Mouse (Mus musculus): ENCODE data around the gene Whrn. TPM values are rescaled to one million over a fixed set of nuclear protein-coding genes. Genes with fewer than 3 reads are reported as not detected.

Gene Whrn
- polyA plus RNA-seq, 1 experiment from 2014 or later: 2.9 TPM

DNA sequence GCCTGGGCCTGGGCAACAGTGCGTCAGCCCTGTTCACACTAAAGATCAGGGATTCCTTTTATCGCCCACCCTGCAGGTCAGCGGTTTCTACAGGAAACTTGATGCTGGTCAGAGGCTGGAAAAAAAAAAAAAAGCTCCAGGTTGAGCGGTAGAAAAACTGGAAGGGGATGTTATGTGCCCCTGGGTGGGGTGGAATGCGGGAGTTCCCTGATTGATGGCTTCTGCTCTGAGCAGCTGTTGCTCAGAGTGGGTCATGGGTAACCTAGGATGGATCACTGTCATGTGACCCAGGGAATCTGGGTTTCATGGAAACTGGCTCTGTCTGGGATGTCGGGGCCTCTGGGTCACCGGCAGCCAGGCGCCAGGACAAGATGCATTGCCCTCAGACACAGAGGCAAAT lies 69.5 kb downstream of the Whrn start:
- Histone ChIP-seq H3K9me3 (replicated peaks; ENCODE audit: control insufficient read depth, low read length) (no peaks in the 10 kb centered on the region), H3K4me2 (ENCODE audit: low read depth, low read length) (no peak overlapping the region), H3K36me3 (ENCODE audit: control insufficient read depth, insufficient read depth, low read length) (no peaks in the 10 kb centered on the region), H3K27ac (ENCODE audit: low read length) (no peak overlapping the region), H3K27me3 (ENCODE audit: control insufficient read depth, insufficient read depth, low read length) (no peaks in the 10 kb centered on the region), H3K4me3 (replicated peaks; ENCODE audit: low read length) (no peak overlapping the region), H3K9ac (ENCODE audit: low read length) (no peak overlapping the region), H3K4me1 (ENCODE audit: control insufficient read depth, insufficient read depth, low read length) (no peaks in the 10 kb centered on the region)
- 52% methylated on average over 8 of the region's 8 CpGs for WGBS
- no peak for ATAC-seq (ENCODE audit: insufficient read depth, low FRiP score)

GRCm38 (mm10) chr4:63423811-63424210 lies 72.0 kb downstream of the Whrn start:
- Histone ChIP-seq H3K4me1 (ENCODE audit: control insufficient read depth, insufficient read depth, low read length) (no peaks in the 10 kb centered on the region), H3K4me3 (replicated peaks; ENCODE audit: low read length) (no peak overlapping the region), H3K4me2 (ENCODE audit: low read depth, low read length) (no peak overlapping the region), H3K27me3 (ENCODE audit: control insufficient read depth, insufficient read depth, low read length) (no peaks in the 10 kb centered on the region), H3K9me3 (replicated peaks; ENCODE audit: control insufficient read depth, low read length) (no peaks in the 10 kb centered on the region), H3K36me3 (ENCODE audit: control insufficient read depth, insufficient read depth, low read length) (no peaks in the 10 kb centered on the region), H3K9ac (ENCODE audit: low read length) (no peak overlapping the region), H3K27ac (ENCODE audit: low read length) (no peak overlapping the region)
- whole genome bisulfite sequencing: 47% methylated on average over 5 of the region's 5 CpGs
- ATAC-seq (ENCODE audit: insufficient read depth, low FRiP score): no peak

DNA sequence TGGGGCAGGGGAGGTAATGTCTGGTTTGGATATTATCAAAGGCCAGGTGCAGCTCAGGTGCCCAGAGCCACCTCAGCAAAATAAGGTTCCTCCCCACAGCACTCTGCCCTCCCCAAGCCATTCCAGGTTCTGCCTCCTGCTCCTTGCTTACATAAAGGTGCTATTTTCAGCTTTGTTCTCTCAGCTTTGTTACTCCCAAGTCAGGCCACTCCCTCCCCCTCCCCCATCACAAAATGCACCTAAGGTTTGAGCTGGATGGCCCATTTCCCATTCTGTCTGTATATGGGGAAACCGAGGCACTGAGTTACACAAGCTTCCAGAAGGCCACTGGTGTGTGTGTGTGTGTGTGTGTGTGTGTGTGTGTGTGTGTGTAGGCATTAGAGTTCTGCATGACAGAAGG lies 72.6 kb downstream of the Whrn start:
- Histone ChIP-seq H3K4me1 (ENCODE audit: control insufficient read depth, insufficient read depth, low read length) (no peaks in the 10 kb centered on the region), H3K4me2 (ENCODE audit: low read depth, low read length) (no peak overlapping the region), H3K27ac (ENCODE audit: low read length) (no peak overlapping the region), H3K27me3 (ENCODE audit: control insufficient read depth, insufficient read depth, low read length) (no peaks in the 10 kb centered on the region), H3K9me3 (replicated peaks; ENCODE audit: control insufficient read depth, low read length) (no peaks in the 10 kb centered on the region), H3K9ac (ENCODE audit: low read length) (no peak overlapping the region), H3K36me3 (ENCODE audit: control insufficient read depth, insufficient read depth, low read length) (no peaks in the 10 kb centered on the region), H3K4me3 (replicated peaks; ENCODE audit: low read length) (no peak overlapping the region)
- no peak for ATAC-seq (ENCODE audit: insufficient read depth, low FRiP score)
- WGBS: 57% methylated on average over 1 of the region's 1 CpGs

GRCm38 (mm10) chr4:63420143-63420920 lies 75.5 kb downstream of the Whrn start:
- Histone ChIP-seq H3K4me2 (ENCODE audit: low read depth, low read length) (no peak overlapping the region), H3K4me1 (ENCODE audit: control insufficient read depth, insufficient read depth, low read length) (no peaks in the 10 kb centered on the region)
- WGBS: 65% methylated on average over 14 of the region's 14 CpGs

GRCm38 (mm10) chr4:63418270-63418669 lies 77.5 kb downstream of the Whrn start:
- 78% methylated on average over 11 of the region's 11 CpGs for WGBS
- Histone ChIP-seq H3K9ac (ENCODE audit: low read length) (no peak overlapping the region), H3K36me3 (ENCODE audit: control insufficient read depth, insufficient read depth, low read length) (no peaks in the 10 kb centered on the region), H3K27ac (ENCODE audit: low read length) (no peak overlapping the region), H3K4me3 (replicated peaks; ENCODE audit: low read length) (no peak overlapping the region), H3K27me3 (ENCODE audit: control insufficient read depth, insufficient read depth, low read length) (no peaks in the 10 kb centered on the region), H3K4me1 (ENCODE audit: control insufficient read depth, insufficient read depth, low read length) (no peaks in the 10 kb centered on the region), H3K9me3 (replicated peaks; ENCODE audit: control insufficient read depth, low read length) (no peaks in the 10 kb centered on the region), H3K4me2 (ENCODE audit: low read depth, low read length) (no peak overlapping the region)
- ATAC-seq (ENCODE audit: insufficient read depth, low FRiP score): no peak

More at GRCm38 (mm10) chr4:63420143-63420920, 75.5 kb downstream of the Whrn start:
- H3K4me3 ChIP-seq (replicated peaks; ENCODE audit: low read length): no peak overlapping the region
- no peaks in the 10 kb centered on the region for H3K9me3 ChIP-seq (replicated peaks; ENCODE audit: control insufficient read depth, low read length)
- no peaks in the 10 kb centered on the region for H3K36me3 ChIP-seq (ENCODE audit: control insufficient read depth, insufficient read depth, low read length)
- peak; percentile 6; the same call in 1 of the 2 replicates for ATAC-seq (ENCODE audit: insufficient read depth, low FRiP score)
- H3K27ac ChIP-seq (ENCODE audit: low read length): no peak overlapping the region
- no peaks in the 10 kb centered on the region for H3K27me3 ChIP-seq (ENCODE audit: control insufficient read depth, insufficient read depth, low read length)
- H3K9ac ChIP-seq (ENCODE audit: low read length): no peak overlapping the region

- H3K9ac ChIP-seq (ENCODE audit: low read length): no peak overlapping the region
- peak; percentile 45; the same call in 1 of the 2 replicates for ATAC-seq (ENCODE audit: insufficient read depth, low FRiP score)
- no peak overlapping the region for H3K27ac ChIP-seq (ENCODE audit: low read length)
- H3K4me3 ChIP-seq (replicated peaks; ENCODE audit: low read length): no peak overlapping the region
- H3K9me3 ChIP-seq (replicated peaks; ENCODE audit: control insufficient read depth, low read length): no peaks in the 10 kb centered on the region
- H3K4me1 ChIP-seq (ENCODE audit: control insufficient read depth, insufficient read depth, low read length): no peaks in the 10 kb centered on the region
- H3K27me3 ChIP-seq (ENCODE audit: control insufficient read depth, insufficient read depth, low read length): no peaks in the 10 kb centered on the region
- 22% methylated on average over 9 of the region's 9 CpGs for WGBS
- H3K4me2 ChIP-seq (ENCODE audit: low read depth, low read length): no peak overlapping the region
- H3K36me3 ChIP-seq (ENCODE audit: control insufficient read depth, insufficient read depth, low read length): no peaks in the 10 kb centered on the region
These were observed 78.4 kb downstream of the Whrn start for GRCm38 (mm10) chr4:63417318-63417957.

DNA sequence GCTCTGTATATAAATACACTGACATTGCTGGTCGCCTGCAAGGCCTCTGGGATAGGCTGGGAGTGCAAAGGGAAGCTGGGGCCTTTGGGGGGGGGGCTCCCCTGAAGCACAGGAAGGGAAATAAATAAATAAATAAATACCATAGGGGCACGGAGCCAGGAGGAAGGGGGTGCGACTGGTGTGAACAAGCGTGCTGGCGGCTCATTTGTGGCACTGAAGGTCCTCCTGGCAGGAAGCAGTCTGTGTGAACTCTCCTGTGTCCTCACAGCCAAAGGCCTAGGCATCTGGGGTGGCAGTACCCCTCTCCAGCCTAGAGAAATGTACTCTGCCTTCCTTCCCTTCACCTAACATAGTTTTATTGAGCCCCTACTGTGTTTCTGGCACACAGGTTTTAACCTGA lies 80.8 kb downstream of the Whrn start:
- WGBS: 61% methylated on average over 5 of the region's 5 CpGs
- H3K9ac ChIP-seq (ENCODE audit: low read length): no peak overlapping the region
- H3K4me1 ChIP-seq (ENCODE audit: control insufficient read depth, insufficient read depth, low read length): no peaks in the 10 kb centered on the region
- H3K4me2 ChIP-seq (ENCODE audit: low read depth, low read length): no peak overlapping the region
- H3K36me3 ChIP-seq (ENCODE audit: control insufficient read depth, insufficient read depth, low read length): no peaks in the 10 kb centered on the region
- ATAC-seq (ENCODE audit: insufficient read depth, low FRiP score): no peak
- H3K27ac ChIP-seq (ENCODE audit: low read length): no peak overlapping the region
- H3K4me3 ChIP-seq (replicated peaks; ENCODE audit: low read length): no peak overlapping the region
- no peaks in the 10 kb centered on the region for H3K27me3 ChIP-seq (ENCODE audit: control insufficient read depth, insufficient read depth, low read length)
- no peaks in the 10 kb centered on the region for H3K9me3 ChIP-seq (replicated peaks; ENCODE audit: control insufficient read depth, low read length)

DNA sequence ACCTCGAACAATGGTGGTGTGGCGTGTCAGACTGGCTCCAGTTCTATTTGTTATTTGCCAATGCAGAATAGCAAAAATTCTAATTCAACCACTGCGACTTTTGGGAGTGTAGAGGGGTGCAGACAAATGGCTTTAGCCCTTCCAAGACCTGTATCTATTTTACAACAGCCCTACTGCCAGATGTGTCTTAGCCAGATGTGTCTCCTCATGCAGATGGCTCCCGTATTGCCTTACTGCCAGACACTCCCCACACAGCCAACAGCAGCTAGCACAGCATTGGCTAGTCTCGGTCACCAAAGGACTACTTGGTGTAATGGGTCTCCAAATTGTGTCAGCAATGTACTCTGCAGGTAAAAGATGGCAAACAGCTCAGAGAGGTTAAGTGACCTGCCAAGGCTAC lies 84.6 kb downstream of the Whrn start:
- H3K27me3 ChIP-seq (ENCODE audit: control insufficient read depth, insufficient read depth, low read length): no peaks in the 10 kb centered on the region
- 45% methylated on average over 5 of the region's 5 CpGs for WGBS
- H3K9me3 ChIP-seq (replicated peaks; ENCODE audit: control insufficient read depth, low read length): no peaks in the 10 kb centered on the region
- ATAC-seq (ENCODE audit: insufficient read depth, low FRiP score): no peak
- H3K4me3 ChIP-seq (replicated peaks; ENCODE audit: low read length): no peak overlapping the region
- H3K4me2 ChIP-seq (ENCODE audit: low read depth, low read length): peak overlapping the region; percentile 97; the same call in 1 of the 2 replicates
- peaks cover 19% of the 10 kb centered on the region for H3K4me1 ChIP-seq (ENCODE audit: control insufficient read depth, insufficient read depth, low read length)
- no peak overlapping the region for H3K9ac ChIP-seq (ENCODE audit: low read length)
- no peak overlapping the region for H3K27ac ChIP-seq (ENCODE audit: low read length)
- H3K36me3 ChIP-seq (ENCODE audit: control insufficient read depth, insufficient read depth, low read length): no peaks in the 10 kb centered on the region

DNA sequence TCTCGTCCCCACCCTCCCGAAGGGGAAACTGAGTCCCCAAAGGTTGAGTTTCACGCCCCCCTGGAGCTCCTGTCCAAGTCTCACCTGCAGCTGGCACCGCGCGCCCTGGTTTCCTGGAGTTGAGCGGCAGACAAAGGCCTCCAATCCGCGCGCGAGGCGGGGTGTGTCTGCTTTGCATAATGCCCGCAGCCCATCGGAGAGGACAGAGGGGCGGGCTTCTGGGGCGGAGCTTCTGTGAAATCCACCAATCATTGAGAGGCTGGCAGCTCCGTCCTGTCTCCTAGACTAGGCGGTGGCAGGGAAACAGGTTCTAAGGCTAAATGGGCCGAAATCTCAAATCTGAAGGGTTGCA lies 85.2 kb downstream of the Whrn start:
- under 1% methylated on average over 19 of the region's 19 CpGs for WGBS
- peak overlapping the region; percentile 60 for H3K9ac ChIP-seq (ENCODE audit: low read length)

More for the DNA sequence above, 85.2 kb downstream of the Whrn start:
- Histone ChIP-seq H3K4me3 (replicated peaks; ENCODE audit: low read length) (peak overlapping the region; percentile 55), H3K4me2 (ENCODE audit: low read depth, low read length) (peak overlapping the region; percentile 97), H3K27me3 (ENCODE audit: control insufficient read depth, insufficient read depth, low read length) (no peaks in the 10 kb centered on the region), H3K27ac (ENCODE audit: low read length) (peak overlapping the region; percentile 48; the same call in 1 of the 2 replicates), H3K4me1 (ENCODE audit: control insufficient read depth, insufficient read depth, low read length) (peaks cover 19% of the 10 kb centered on the region), H3K9me3 (replicated peaks; ENCODE audit: control insufficient read depth, low read length) (no peaks in the 10 kb centered on the region), H3K36me3 (ENCODE audit: control insufficient read depth, insufficient read depth, low read length) (no peaks in the 10 kb centered on the region)
- peak; percentile 89 for ATAC-seq (ENCODE audit: insufficient read depth, low FRiP score)
